Mouse (Mus musculus): ENCODE data around the gene Syt1. TPM values are rescaled to one million over a fixed set of nuclear protein-coding genes. Genes with fewer than 3 reads are reported as not detected.

The Syt1 gene
- polyA plus RNA-seq, 1 experiment from 2014 or later = 109 TPM

DNA sequence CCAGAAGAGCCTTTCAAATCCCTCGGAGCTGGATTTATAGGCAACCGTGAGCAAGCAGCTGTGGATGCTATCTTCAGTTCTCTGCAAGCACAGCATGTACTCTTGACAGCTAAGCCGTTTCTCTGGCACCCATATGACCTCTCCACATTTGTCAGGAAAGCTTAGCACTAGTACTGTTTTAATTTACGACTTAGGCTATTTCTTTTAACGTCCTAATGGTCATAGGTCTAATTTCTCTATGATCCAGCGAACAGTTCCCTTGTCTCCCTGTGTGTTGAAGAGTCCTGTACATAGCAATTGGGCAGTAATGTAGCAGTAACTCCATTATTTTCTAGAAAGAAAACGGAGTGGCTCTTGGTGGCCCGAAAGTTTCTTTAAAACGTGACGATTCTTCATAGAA is 526.8 kb downstream of the Syt1 start:
- no peak for ATAC-seq
- Histone ChIP-seq H3K27me3 (replicated peaks; ENCODE audit: control insufficient read depth, insufficient read depth, low read length) (no peaks in the 10 kb centered on the region), H3K36me3 (ENCODE audit: control insufficient read depth, insufficient read depth) (no peaks in the 10 kb centered on the region), H3K4me1 (replicated peaks; ENCODE audit: control insufficient read depth, insufficient read depth, low read length) (no peaks in the 10 kb centered on the region), H3K9ac (replicated peaks; ENCODE audit: low read depth, low read length) (no peak overlapping the region), H3K4me3 (replicated peaks; ENCODE audit: low read length) (no peak overlapping the region), H3K9me3 (ENCODE audit: control insufficient read depth, low read length) (no peaks in the 10 kb centered on the region), H3K27ac (ENCODE audit: low read length) (no peak overlapping the region), H3K4me2 (ENCODE audit: low read length) (no peak overlapping the region)
- WGBS = 86% methylated on average over 10 of the region's 10 CpGs

DNA sequence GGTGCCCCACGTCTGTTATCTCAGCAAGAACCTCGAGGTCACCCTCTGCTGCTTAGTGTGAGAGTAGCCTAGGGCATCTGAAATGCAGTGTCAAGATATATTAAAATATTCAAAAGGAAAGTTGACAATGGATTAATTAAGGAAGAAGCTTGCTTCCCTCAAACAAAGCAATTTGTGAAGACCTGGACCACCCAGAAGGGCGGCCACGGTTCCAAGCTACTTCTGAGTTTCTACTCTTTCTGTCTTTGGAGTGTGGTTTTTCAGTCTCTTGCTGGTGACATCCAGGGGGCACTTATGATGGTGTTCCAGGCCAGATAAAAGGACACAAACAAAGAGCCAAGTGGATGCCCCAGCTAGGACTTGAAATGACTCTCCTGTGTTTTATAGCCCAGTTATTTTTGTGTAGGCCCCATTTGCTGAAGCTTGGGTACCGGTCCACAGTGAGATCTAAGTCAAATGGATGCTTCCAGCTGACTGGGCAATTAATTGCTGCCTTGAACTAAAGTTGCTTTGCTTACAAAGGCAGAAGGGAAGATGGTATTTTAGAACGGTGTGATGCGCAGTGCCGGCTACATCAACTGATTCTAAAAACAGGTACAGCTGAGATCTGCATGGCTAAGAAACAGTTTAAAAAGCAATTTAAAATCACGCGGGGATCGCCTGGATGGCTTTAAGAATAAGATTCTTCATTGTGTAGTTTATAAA is 530.5 kb downstream of the Syt1 start:
- ATAC-seq = no peak
- H3K9ac ChIP-seq (replicated peaks; ENCODE audit: low read depth, low read length) = no peak overlapping the region
- no peaks in the 10 kb centered on the region for H3K36me3 ChIP-seq (ENCODE audit: control insufficient read depth, insufficient read depth)
- H3K27ac ChIP-seq (ENCODE audit: low read length) = no peak overlapping the region
- no peaks in the 10 kb centered on the region for H3K27me3 ChIP-seq (replicated peaks; ENCODE audit: control insufficient read depth, insufficient read depth, low read length)
- no peaks in the 10 kb centered on the region for H3K9me3 ChIP-seq (ENCODE audit: control insufficient read depth, low read length)
- no peaks in the 10 kb centered on the region for H3K4me1 ChIP-seq (replicated peaks; ENCODE audit: control insufficient read depth, insufficient read depth, low read length)
- H3K4me2 ChIP-seq (ENCODE audit: low read length) = no peak overlapping the region
- H3K4me3 ChIP-seq (replicated peaks; ENCODE audit: low read length) = no peak overlapping the region
- 81% methylated on average over 11 of the region's 11 CpGs for WGBS

DNA sequence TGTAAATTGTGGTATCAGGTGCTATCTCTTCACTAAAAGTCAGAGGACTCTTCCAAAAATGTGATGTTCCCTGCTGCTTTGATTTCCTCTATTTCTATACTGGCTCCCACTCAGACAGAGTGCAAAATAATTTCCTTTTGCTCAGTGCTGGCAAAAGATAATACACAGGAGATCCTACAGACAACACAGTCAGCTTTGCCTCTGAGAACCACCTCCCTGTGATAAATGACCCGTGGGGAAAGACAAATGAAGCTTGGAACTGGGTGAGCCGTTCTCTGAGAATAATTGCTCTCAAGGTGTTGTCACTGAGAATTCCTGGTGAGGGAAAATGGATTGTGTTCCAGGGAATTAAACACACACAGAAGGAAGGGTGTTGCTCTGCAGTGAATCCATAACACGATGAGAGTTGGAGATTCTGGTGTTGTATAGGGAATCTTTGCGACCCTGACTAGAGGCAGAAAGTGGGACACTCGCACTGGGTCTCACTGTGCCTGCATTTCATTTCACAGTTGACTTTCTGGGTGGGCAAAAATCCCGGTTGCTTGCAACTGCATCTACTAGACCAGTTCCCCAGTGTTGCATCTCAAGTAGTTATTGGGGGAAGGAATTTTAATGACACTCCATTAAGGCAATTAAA is 540.3 kb downstream of the Syt1 start:
- H3K27ac ChIP-seq (ENCODE audit: low read length) = no peak overlapping the region
- H3K36me3 ChIP-seq (ENCODE audit: control insufficient read depth, insufficient read depth) = no peaks in the 10 kb centered on the region
- no peak overlapping the region for H3K9ac ChIP-seq (replicated peaks; ENCODE audit: low read depth, low read length)
- peaks cover 4% of the 10 kb centered on the region; the same call in 1 of the 2 replicates for H3K9me3 ChIP-seq (ENCODE audit: control insufficient read depth, low read length)
- H3K4me2 ChIP-seq (ENCODE audit: low read length) = no peak overlapping the region
- no peak overlapping the region for H3K4me3 ChIP-seq (replicated peaks; ENCODE audit: low read length)
- no peaks in the 10 kb centered on the region for H3K27me3 ChIP-seq (replicated peaks; ENCODE audit: control insufficient read depth, insufficient read depth, low read length)
- WGBS = 29% methylated on average over 6 of the region's 6 CpGs
- ATAC-seq = no peak
- peaks cover 3% of the 10 kb centered on the region; the same call in 1 of the 2 replicates for H3K4me1 ChIP-seq (replicated peaks; ENCODE audit: control insufficient read depth, insufficient read depth, low read length)

DNA sequence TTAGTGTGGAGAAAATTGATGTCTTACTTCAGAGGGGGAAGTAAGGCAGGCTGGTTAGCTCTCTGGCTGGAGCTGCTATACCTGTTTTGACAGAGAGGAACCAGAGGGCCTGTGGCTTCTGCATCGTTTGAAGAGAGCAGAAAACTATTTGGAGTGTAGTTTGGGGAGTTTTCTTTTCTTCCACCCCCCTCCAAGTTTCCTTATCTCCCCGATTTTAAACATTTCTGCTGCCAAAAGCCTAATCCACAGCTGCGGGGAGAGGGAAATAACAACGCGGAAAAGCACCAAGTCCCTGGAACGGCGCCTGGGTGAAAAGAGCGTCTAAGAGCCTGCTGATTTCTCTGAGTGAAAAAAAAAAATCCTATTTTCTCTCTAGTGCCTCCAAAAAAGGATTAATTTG is 544.2 kb downstream of the Syt1 start:
- no peak overlapping the region for H3K27ac ChIP-seq (ENCODE audit: low read length)
- ATAC-seq = no peak
- H3K4me3 ChIP-seq (replicated peaks; ENCODE audit: low read length) = no peak overlapping the region
- H3K27me3 ChIP-seq (replicated peaks; ENCODE audit: control insufficient read depth, insufficient read depth, low read length) = no peaks in the 10 kb centered on the region
- peaks cover 3% of the 10 kb centered on the region; the same call in 1 of the 2 replicates for H3K4me1 ChIP-seq (replicated peaks; ENCODE audit: control insufficient read depth, insufficient read depth, low read length)
- 40% methylated on average over 8 of the region's 8 CpGs for WGBS
- no peak overlapping the region for H3K4me2 ChIP-seq (ENCODE audit: low read length)
- no peaks in the 10 kb centered on the region for H3K9me3 ChIP-seq (ENCODE audit: control insufficient read depth, low read length)
- no peak overlapping the region for H3K9ac ChIP-seq (replicated peaks; ENCODE audit: low read depth, low read length)
- H3K36me3 ChIP-seq (ENCODE audit: control insufficient read depth, insufficient read depth) = no peaks in the 10 kb centered on the region

DNA sequence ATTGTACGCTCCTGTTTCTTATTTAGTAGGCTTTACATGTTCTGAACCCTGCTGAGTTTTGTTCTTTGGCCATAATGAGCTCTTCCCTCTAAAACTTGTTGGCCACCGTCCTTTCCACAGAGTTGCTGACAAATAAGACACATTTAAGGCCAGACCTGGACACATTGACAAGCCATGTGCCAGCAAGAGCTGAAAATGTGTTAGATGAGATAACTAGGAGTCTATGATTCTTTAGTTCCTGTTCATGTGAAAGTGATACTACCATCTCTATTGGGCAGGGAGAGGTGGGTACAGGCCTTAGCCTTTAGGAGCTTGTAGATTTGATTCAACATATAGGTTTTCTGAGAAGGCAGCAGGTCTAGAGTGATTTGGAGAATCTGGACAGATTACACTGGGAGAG is 548.9 kb downstream of the Syt1 start:
- H3K4me3 ChIP-seq (replicated peaks; ENCODE audit: low read length) = no peak overlapping the region
- H3K4me1 ChIP-seq (replicated peaks; ENCODE audit: control insufficient read depth, insufficient read depth, low read length) = peaks cover 3% of the 10 kb centered on the region; the same call in 1 of the 2 replicates
- WGBS = 50% methylated on average over 2 of the region's 2 CpGs
- H3K27ac ChIP-seq (ENCODE audit: low read length) = no peak overlapping the region
- H3K9me3 ChIP-seq (ENCODE audit: control insufficient read depth, low read length) = no peaks in the 10 kb centered on the region
- H3K9ac ChIP-seq (replicated peaks; ENCODE audit: low read depth, low read length) = no peak overlapping the region
- H3K27me3 ChIP-seq (replicated peaks; ENCODE audit: control insufficient read depth, insufficient read depth, low read length) = no peaks in the 10 kb centered on the region
- H3K36me3 ChIP-seq (ENCODE audit: control insufficient read depth, insufficient read depth) = no peaks in the 10 kb centered on the region
- no peak for ATAC-seq
- no peak overlapping the region for H3K4me2 ChIP-seq (ENCODE audit: low read length)

DNA sequence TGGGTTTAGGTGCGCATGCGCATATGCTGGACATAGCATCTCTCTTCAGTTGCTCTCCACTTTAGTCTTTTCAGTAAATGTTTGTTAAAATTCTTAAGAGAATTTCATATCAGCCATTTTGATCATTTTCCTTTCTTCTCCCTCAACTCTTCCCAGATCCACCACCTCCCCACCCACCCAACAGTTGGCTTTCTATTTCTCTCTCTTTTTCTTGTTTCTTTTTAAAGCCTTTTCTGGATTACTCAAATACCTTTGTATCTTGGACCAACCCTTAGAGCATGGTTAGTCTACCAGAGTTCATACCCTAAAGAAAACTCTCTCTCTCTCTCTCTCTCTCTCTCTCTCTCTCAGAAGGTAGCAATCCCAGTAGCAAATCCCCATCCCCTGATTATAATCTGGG is 553.7 kb downstream of the Syt1 start:
- Histone ChIP-seq H3K4me3 (replicated peaks; ENCODE audit: low read length) (no peak overlapping the region), H3K9ac (replicated peaks; ENCODE audit: low read depth, low read length) (no peak overlapping the region), H3K4me2 (ENCODE audit: low read length) (no peak overlapping the region), H3K27ac (ENCODE audit: low read length) (no peak overlapping the region), H3K36me3 (ENCODE audit: control insufficient read depth, insufficient read depth) (no peaks in the 10 kb centered on the region), H3K9me3 (ENCODE audit: control insufficient read depth, low read length) (no peaks in the 10 kb centered on the region), H3K4me1 (replicated peaks; ENCODE audit: control insufficient read depth, insufficient read depth, low read length) (no peaks in the 10 kb centered on the region), H3K27me3 (replicated peaks; ENCODE audit: control insufficient read depth, insufficient read depth, low read length) (no peaks in the 10 kb centered on the region)
- no peak for ATAC-seq
- 100% methylated on average over 2 of the region's 2 CpGs for WGBS

DNA sequence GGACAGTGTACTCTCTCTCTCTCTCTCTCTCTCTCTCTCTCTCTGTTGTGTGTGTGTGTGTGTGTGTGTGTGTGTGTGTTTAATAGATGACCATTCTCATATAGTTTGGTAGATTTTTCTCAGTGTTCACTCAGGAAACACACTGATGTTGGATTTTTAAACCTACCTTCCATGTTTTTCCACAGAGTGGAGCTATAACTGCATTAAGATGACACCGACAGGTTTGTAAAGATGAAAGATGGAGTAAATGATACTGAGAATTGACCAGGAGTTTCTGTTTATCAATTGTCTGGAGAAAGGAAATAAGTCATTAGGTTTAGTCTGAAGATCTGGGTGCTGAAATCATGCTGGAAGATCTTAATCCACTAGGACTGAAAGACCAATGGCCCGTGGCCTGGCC is 554.9 kb downstream of the Syt1 start:
- no peak for ATAC-seq
- no peaks in the 10 kb centered on the region for H3K36me3 ChIP-seq (ENCODE audit: control insufficient read depth, insufficient read depth)
- 87% methylated on average over 2 of the region's 2 CpGs for WGBS

DNA sequence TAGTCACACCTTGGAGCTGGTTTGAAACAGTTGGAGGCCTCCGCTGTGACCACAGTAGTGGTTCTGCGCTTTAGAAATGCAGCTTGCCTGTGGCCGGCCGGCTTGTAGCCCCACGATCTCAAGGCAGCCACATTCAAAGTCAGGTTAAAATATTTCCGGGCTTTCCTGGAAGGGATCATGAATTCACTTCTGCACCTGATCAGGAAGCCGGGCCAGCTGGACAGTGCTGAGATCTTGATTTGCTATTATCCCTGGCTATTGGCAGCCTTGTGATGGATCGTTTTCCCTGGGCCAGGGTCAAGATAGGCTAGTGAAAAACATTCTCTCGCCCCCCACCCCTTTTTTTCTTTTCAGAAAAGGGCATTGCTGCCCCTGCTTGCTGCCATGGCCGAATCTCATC is 555.6 kb downstream of the Syt1 start:
- no peak overlapping the region for H3K4me3 ChIP-seq (replicated peaks; ENCODE audit: low read length)
- 79% methylated on average over 10 of the region's 10 CpGs for WGBS
- no peak for ATAC-seq

More for the DNA sequence above, 554.9 kb downstream of the Syt1 start:
- Histone ChIP-seq H3K27me3 (replicated peaks; ENCODE audit: control insufficient read depth, insufficient read depth, low read length) (no peaks in the 10 kb centered on the region), H3K4me3 (replicated peaks; ENCODE audit: low read length) (no peak overlapping the region), H3K9me3 (ENCODE audit: control insufficient read depth, low read length) (no peaks in the 10 kb centered on the region), H3K9ac (replicated peaks; ENCODE audit: low read depth, low read length) (no peak overlapping the region), H3K4me1 (replicated peaks; ENCODE audit: control insufficient read depth, insufficient read depth, low read length) (no peaks in the 10 kb centered on the region), H3K4me2 (ENCODE audit: low read length) (no peak overlapping the region), H3K27ac (ENCODE audit: low read length) (no peak overlapping the region)

DNA sequence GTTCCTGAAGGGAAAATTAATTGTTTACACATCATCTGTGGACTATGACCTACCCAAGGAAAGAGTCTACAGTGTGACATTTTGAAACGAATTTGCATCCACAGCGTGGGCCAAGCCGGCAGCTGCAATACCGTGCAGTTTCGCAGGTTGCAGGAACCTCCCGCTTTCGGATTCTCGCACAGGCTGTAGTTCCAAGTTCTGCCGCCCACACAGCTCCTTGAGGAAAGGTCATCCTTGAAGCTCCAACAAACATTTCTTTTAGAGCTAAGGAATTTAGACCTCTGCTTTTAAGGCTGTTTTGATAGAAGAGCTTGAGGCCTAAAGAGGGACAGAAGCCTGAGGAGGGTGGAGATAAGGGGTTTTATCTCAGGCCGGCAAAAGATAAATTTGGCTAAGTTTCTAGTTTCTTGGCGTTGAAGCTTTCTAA is 556.1 kb downstream of the Syt1 start:
- Histone ChIP-seq H3K36me3 (ENCODE audit: control insufficient read depth, insufficient read depth) (no peaks in the 10 kb centered on the region), H3K9me3 (ENCODE audit: control insufficient read depth, low read length) (no peaks in the 10 kb centered on the region), H3K9ac (replicated peaks; ENCODE audit: low read depth, low read length) (no peak overlapping the region), H3K27me3 (replicated peaks; ENCODE audit: control insufficient read depth, insufficient read depth, low read length) (no peaks in the 10 kb centered on the region), H3K4me1 (replicated peaks; ENCODE audit: control insufficient read depth, insufficient read depth, low read length) (no peaks in the 10 kb centered on the region), H3K4me2 (ENCODE audit: low read length) (no peak overlapping the region), H3K4me3 (replicated peaks; ENCODE audit: low read length) (no peak overlapping the region), H3K27ac (ENCODE audit: low read length) (no peak overlapping the region)
- WGBS = 90% methylated on average over 11 of the region's 11 CpGs
- no peak for ATAC-seq

More for the DNA sequence above, 555.6 kb downstream of the Syt1 start:
- Histone ChIP-seq H3K27ac (ENCODE audit: low read length) (no peak overlapping the region), H3K4me1 (replicated peaks; ENCODE audit: control insufficient read depth, insufficient read depth, low read length) (no peaks in the 10 kb centered on the region), H3K36me3 (ENCODE audit: control insufficient read depth, insufficient read depth) (no peaks in the 10 kb centered on the region), H3K9me3 (ENCODE audit: control insufficient read depth, low read length) (no peaks in the 10 kb centered on the region), H3K4me2 (ENCODE audit: low read length) (no peak overlapping the region), H3K9ac (replicated peaks; ENCODE audit: low read depth, low read length) (no peak overlapping the region), H3K27me3 (replicated peaks; ENCODE audit: control insufficient read depth, insufficient read depth, low read length) (no peaks in the 10 kb centered on the region)

Measured in forebrain, embryonic 16.5 days (tissue).